Mouse (Mus musculus): ENCODE results near the gene Lmna.

The Lmna gene

GRCm38 (mm10) chr3:88501366-88502030, 8.3 kb downstream of the Lmna start:
- no peak for DNase-seq (ENCODE audit: low read depth, low spot score)

GRCm38 (mm10) chr3:88500655-88501365, 8.9 kb downstream of the Lmna start:
- no peak for DNase-seq (ENCODE audit: low read depth, low spot score)

GRCm38 (mm10) chr3:88500087-88500486, 9.7 kb downstream of the Lmna start:
- no peak for DNase-seq (ENCODE audit: low read depth, low spot score)

- no peak for DNase-seq (ENCODE audit: low read depth, low spot score)
Measured at GRCm38 (mm10) chr3:88499580-88499979, 10.2 kb downstream of the Lmna start.

- DNase-seq (ENCODE audit: low read depth, low spot score) = no peak
Measured at GRCm38 (mm10) chr3:88495741-88496415, 13.9 kb downstream of the Lmna start.

GRCm38 (mm10) chr3:88494836-88495628, 14.7 kb downstream of the Lmna start:
- no peak for DNase-seq (ENCODE audit: low read depth, low spot score)

- no peak for DNase-seq (ENCODE audit: low read depth, low spot score)
Measured at GRCm38 (mm10) chr3:88493706-88494582, 15.8 kb downstream of the Lmna start.

- DNase-seq (ENCODE audit: low read depth, low spot score) = no peak
Measured at GRCm38 (mm10) chr3:88487396-88487795, 22.4 kb downstream of the Lmna start.

GRCm38 (mm10) chr3:88486887-88487286, 22.9 kb downstream of the Lmna start:
- no peak for DNase-seq (ENCODE audit: low read depth, low spot score)

GRCm38 (mm10) chr3:88486043-88486442, 23.7 kb downstream of the Lmna start:
- no peak for DNase-seq (ENCODE audit: low read depth, low spot score)

- no peak for DNase-seq (ENCODE audit: low read depth, low spot score)
Measured at GRCm38 (mm10) chr3:88484597-88485316, 25.0 kb downstream of the Lmna start.

- DNase-seq (ENCODE audit: low read depth, low spot score) = peak; percentile 87
Measured at GRCm38 (mm10) chr3:88483621-88484020, 26.1 kb downstream of the Lmna start.

GRCm38 (mm10) chr3:88483141-88483540, 26.6 kb downstream of the Lmna start:
- DNase-seq (ENCODE audit: low read depth, low spot score) = no peak

GRCm38 (mm10) chr3:88482336-88482735, 27.4 kb downstream of the Lmna start:
- no peak for DNase-seq (ENCODE audit: low read depth, low spot score)

- no peak for DNase-seq (ENCODE audit: low read depth, low spot score)
Measured at GRCm38 (mm10) chr3:88481372-88482040, 28.2 kb downstream of the Lmna start.

GRCm38 (mm10) chr3:88480679-88481078, 29.1 kb downstream of the Lmna start:
- no peak for DNase-seq (ENCODE audit: low read depth, low spot score)

GRCm38 (mm10) chr3:88479828-88480227, 29.9 kb downstream of the Lmna start:
- no peak for DNase-seq (ENCODE audit: low read depth, low spot score)

GRCm38 (mm10) chr3:88479163-88479562, 30.6 kb downstream of the Lmna start:
- DNase-seq (ENCODE audit: low read depth, low spot score) = no peak

GRCm38 (mm10) chr3:88477735-88478134, 32.0 kb downstream of the Lmna start:
- peak; percentile 85 for DNase-seq (ENCODE audit: low read depth, low spot score)

- DNase-seq (ENCODE audit: low read depth, low spot score) = no peak
Measured at GRCm38 (mm10) chr3:88476403-88476802, 33.4 kb downstream of the Lmna start.
